Mouse (Mus musculus) lung, postnatal 14 days (tissue): ENCODE measurements around the gene Nmrk2.

Experiments used
- DNase-seq: peaks from one replicate; pipeline ENCODE4 v3.0.0; 2021

The Nmrk2 gene

DNA sequence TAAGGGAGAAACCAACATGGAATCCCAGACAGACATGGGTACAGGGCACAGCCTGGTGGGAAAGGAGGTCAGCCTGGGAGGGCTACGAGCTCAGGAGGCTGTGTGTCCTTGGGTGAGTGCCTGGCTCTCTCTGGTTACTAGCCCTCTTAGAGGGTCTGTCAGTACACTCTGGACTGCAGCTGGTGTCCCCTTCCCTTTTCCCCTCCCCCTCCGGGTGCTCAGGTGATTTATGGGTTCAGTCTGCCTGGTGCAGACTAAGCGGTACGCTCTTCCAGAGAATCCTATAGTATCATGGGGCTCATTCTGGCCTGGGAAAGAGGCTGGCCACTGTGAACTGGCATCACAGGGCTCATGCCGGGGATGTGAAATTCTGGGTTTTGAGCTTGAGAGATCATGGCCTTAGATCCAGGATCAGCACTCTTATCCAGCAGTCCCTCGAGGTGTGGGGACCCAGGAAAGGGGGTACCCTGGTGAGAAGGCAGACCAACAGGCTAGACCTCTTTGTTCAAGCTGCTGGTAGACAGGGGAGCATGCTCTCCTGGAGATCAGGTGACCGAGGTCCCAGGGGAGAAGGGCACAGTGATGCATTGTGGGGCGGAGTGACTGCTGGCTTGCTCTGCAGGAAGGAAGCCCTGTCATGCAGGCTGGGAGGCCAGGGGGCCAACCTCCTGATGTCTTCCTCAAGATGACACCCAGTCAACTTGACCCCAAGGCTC lies 40.1 kb downstream of the Nmrk2 start:
- no peak for DNase-seq

DNA sequence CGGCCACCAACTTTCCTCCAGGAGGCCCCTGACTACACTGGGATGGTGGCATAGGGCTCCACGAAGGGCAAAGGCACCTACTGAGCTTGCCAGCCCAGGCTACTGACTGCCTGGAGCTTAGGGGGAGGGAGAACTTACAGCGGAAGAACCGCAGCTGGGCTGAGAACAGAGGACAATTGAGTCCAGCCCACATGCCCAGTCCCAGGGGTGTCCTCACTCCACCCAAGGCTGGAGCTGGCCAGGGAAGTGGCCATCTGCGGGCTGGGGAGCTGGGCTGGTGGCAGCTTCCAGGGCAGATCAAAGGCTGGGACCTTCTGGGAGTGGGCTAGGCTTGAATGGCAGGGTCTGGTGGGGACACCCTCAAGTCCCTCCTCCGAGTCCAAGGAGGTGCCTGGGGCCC lies 47.1 kb downstream of the Nmrk2 start:
- no peak for DNase-seq

DNA sequence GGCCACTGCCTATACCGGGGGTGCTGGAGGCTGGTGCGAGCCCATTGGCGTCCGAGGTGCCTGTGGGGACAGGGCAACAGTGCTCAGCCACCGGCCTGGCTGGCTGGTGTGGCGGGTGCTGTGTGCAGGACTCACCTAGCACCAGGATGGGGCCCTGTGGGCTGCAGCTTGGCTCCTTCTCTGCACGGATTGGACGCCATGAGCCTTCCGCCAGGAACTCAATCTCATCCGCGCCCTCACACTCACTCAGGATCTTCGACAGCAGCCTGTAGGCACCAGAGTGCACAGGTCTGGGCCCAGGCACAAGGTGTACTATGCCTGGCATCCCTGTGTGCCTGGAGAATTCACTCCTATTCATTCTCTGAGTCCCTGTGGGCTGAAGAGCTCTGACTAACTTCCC lies 47.5 kb downstream of the Nmrk2 start:
- DNase-seq, result no peak

DNA sequence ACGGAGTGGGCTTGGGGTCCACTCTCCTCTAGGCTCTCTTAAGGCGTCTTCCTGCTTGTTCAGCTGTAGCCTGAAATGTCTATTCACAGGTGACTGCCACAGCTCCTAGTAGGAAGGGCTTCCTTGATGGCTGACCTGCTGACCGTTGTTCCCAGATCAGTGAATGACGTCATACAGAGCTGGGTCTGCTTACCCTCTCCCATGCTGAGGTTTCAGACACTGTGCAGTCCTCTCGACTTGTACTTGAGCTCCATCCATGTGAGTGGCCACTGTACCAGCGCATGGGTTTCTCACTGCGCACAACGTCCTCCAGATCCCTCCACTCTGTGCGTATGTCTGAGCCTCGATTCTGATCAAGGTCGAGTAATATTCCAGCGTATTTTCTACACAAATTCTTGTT lies 49.2 kb downstream of the Nmrk2 start:
- no peak for DNase-seq

DNA sequence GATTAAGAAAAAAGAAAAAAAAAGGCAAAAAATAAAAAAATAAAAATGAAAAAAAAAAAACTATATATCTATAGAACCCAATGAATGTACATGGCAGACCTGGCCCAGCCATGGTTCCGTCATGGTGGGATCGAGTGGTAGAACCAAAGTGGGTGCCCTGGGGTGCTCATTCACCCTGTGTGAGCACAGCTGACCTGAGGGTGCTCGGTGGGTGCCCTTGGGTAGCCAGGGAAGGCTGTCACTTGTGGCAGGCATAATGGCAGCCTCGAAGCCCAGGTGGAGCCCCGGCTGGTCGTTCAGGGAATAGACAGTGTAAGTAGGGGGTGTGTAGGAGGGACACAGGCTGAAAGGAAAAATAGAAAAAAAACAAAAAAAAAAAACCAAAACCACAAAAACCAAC lies 50.6 kb downstream of the Nmrk2 start:
- DNase-seq, result no peak
